Mouse (Mus musculus): ENCODE measurements at regions not wholly inside any gene's neighbourhood (a gene's known extent, or its start where the extent isn't known, plus 50 kb on each side); places are given as distances from the start of the nearest gene placed in this dataset.

- DNase-seq (ENCODE audit: low read depth, low spot score) = no peak
These were observed 286.2 kb upstream of the Cypt12 start for GRCm38 (mm10) chr3:17661987-17662386.

DNA sequence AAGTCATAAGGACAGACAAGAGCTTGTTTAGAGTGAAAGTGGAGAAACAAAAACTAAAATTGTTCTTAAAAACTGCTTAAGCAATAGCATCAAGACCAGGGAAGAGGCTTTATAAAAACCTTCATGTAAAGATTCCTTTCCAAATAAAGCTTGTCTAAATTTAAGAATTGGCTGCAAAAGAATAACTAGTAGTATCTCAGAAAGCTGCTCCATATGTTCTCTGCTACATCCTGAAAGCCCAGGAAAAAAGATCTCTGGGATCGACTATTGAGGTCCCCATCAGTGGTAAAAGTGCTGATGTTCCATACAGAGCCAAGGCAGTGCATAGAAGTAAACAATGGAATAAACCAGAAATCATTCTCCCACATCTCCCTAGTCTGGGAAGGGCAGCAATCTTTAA is 281.2 kb upstream of the Cypt12 start:
- DNase-seq (ENCODE audit: low read depth, low spot score) = no peak

GRCm38 (mm10) chr3:17668839-17669238 is 279.4 kb upstream of the Cypt12 start:
- no peak for DNase-seq (ENCODE audit: low read depth, low spot score)
